In the genomic region with DNA sequence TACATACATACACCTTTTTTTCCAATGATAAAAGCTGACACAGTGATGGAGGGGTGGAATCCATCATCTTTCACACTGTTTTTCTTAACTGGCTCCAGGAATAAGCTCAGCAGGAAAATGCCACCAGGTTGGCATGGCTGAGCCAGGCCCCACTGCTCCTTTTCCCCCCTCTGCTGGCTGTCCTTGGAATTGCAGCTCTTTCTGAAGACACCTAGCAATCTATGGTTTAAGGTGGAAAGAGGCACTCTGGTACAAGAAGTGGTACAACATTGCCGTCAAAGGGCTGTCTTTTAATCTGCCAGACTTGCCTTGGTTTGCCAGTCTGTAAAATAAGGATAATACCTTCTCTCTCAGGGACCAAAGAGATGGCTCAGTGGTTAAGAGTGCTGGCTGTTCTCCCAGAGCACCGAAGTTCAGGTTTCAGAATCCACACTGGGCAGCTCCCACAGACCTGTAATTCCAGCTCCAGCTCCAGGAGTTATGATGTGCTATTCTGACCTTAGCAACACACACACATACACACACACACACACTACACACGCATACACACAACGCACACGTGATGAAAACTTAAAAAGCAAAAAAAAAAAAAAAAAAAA, we compare ENCODE assay signal across 9 mouse cellular contexts. TPM values are rescaled to one million over a fixed set of nuclear protein-coding genes. Genes with fewer than 3 reads are reported as not detected.
DNase-seq lines count a peak whose midpoint lies in the region; ATAC-seq and TF ChIP-seq lines count a peak whose summit lies in the region.
"Had no signal": no experiment of that assay in that cellular context is flagged by ENCODE, and none has a peak within 500 bp of the region (broad histone marks: within the 10 kb centered on the region; RNA-seq: fewer than 3 reads in every experiment).

No protein-coding gene starts in this region.

- DNase-seq in B cell, adult 2 months = peak; percentile 86 to 88
- peak; percentile 87 for DNase-seq in adipocyte (ENCODE audit: low spot score)
- peak; percentile 65 to 83 for DNase-seq in gastrocnemius, postnatal 4 days (ENCODE audit: low spot score in 2 of 2)
- peak; percentile 64 for DNase-seq in large intestine, adult 2 months (ENCODE audit: low read depth, low spot score)
- peak; percentile 63 for DNase-seq in lung, postnatal 0 days (ENCODE audit: low spot score)
- DNase-seq in retina, postnatal 1 day = peak; percentile 85
- DNase-seq in urinary bladder, adult 18-20 months (ENCODE audit: low spot score in 2 of 2) = peak; percentile 44 to 78

- H3K27ac ChIP-seq in lung, postnatal 0 days (ENCODE audit: low read length) = no peak overlapping the region
- H3K27ac ChIP-seq: limb, embryonic 12.5 days had no signal

- H3K4me1 ChIP-seq in lung, postnatal 0 days (ENCODE audit: insufficient read depth, low read depth, low read length) = no peaks in the 10 kb centered on the region
- H3K4me1 ChIP-seq: limb, embryonic 12.5 days had no signal

- no peak overlapping the region for H3K4me3 ChIP-seq in lung, postnatal 0 days (ENCODE audit: low read depth, low read length)
- H3K4me3 ChIP-seq: limb, embryonic 12.5 days had no signal

- no peak for TF ChIP-seq EP300 in lung, postnatal 0 days (IDR thresholded peaks at IDR 0.05)

- H3K27me3 ChIP-seq in lung, postnatal 0 days (replicated peaks; ENCODE audit: insufficient read depth, low read length) = no peaks in the 10 kb centered on the region

- TF ChIP-seq CTCF in lung, postnatal 0 days (IDR thresholded peaks at IDR 0.05) = peak; percentile 97

- no peaks in the 10 kb centered on the region for H3K36me3 ChIP-seq in lung, postnatal 0 days (ENCODE audit: insufficient read depth, low read length)
- H3K36me3 ChIP-seq: limb, embryonic 12.5 days had no signal

- no peaks in the 10 kb centered on the region for H3K9me3 ChIP-seq in lung, postnatal 0 days (ENCODE audit: low read length)
- H3K9me3 ChIP-seq: limb, embryonic 12.5 days had no signal

- ATAC-seq in common myeloid progenitor, adult 5-6 weeks (replicated peaks; ENCODE audit: low read depth, poor library complexity, severe bottlenecking) = peak; percentile 77
- no peak; the same call in 1 of the 2 replicates for ATAC-seq in lung, postnatal 0 days

- no peak overlapping the region for H3K4me2 ChIP-seq in lung, postnatal 0 days (replicated peaks; ENCODE audit: low read depth, low read length)
- H3K4me2 ChIP-seq: limb, embryonic 12.5 days had no signal

- WGBS in large intestine, adult 2 months = 70% methylated on average over 5 of the region's 5 CpGs
- 67% methylated on average over 5 of the region's 5 CpGs for WGBS in lung, postnatal 0 days

- H3K9ac ChIP-seq in lung, postnatal 0 days (replicated peaks; ENCODE audit: low read depth) = no peak overlapping the region
- H3K9ac ChIP-seq: limb, embryonic 12.5 days had no signal

RNA-seq across cellular contexts. Expression of a gene that starts 25.9 kb away (rescaled TPM):
- 11.3 and 14.2 TPM in 2 replicates for total RNA-seq in common myeloid progenitor, adult 5-6 weeks (2017)
- 10 to 100 TPM; 22.3 to 25.5 TPM for total RNA-seq in gastrocnemius, postnatal 4 days (2021)
- 1.4 and 3.0 TPM in 2 replicates for polyA plus RNA-seq in large intestine, adult 2 months (2012; rRNA removed)
- 13.3 and 14.3 TPM in 2 replicates for polyA plus RNA-seq in lung, postnatal 0 days (2015; fragmentation: Nextera tagmentation; extraction: Ambion mirVana)

RNA-seq across cellular contexts. Expression of a gene that starts 31.1 kb away (rescaled TPM):
- total RNA-seq in common myeloid progenitor, adult 5-6 weeks (2017) = 244 and 248 TPM in 2 replicates
- 100 to 1,000 TPM; 111 to 146 TPM for total RNA-seq in gastrocnemius, postnatal 4 days (2021)
- polyA plus RNA-seq in large intestine, adult 2 months (2012; rRNA removed) = 73.8 and 97.8 TPM in 2 replicates
- 120 and 125 TPM in 2 replicates for polyA plus RNA-seq in lung, postnatal 0 days (2015; fragmentation: Nextera tagmentation; extraction: Ambion mirVana)

RNA-seq across cellular contexts. Expression of a gene that starts 51.2 kb away (rescaled TPM):
- total RNA-seq in common myeloid progenitor, adult 5-6 weeks (2017) = 0.73 and 1.5 TPM in 2 replicates
- 10 to 100 TPM in 1 of 2 experiments, 1 to 10 TPM in 1; 9.7 to 11.5 TPM for total RNA-seq in gastrocnemius, postnatal 4 days (2021)
- polyA plus RNA-seq in large intestine, adult 2 months (2012; rRNA removed) = 1.6 TPM in 2 replicates
- polyA plus RNA-seq in lung, postnatal 0 days (2015; fragmentation: Nextera tagmentation; extraction: Ambion mirVana) = 0.86 and 1.3 TPM in 2 replicates
